Mouse (Mus musculus): ENCODE data around the gene Spns2. TPM values are rescaled to one million over a fixed set of nuclear protein-coding genes. Genes with fewer than 3 reads are reported as not detected.

Spns2 gene
- polyA plus RNA-seq, 1 experiment from 2014 or later: 12.6 TPM

DNA sequence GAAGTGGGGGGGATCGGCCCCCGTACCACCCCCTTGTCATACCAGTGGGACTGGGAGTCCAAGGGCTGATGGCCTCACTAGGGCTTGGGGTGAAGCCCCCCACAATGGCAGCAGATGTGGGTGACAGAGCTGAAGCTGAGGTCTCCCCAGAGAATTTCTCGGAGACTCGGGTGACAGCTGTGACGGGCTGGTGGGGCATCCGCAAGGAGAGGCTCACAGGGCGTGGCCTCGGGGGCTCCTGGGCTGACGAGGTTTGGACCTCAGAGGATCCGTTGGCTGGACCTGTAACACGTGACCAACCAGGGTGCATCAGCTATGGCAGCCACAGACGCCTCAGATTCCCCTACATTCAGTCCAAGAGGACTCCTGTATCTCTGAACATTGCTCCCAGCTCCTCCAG is 86.7 kb downstream of the Spns2 start:
- Histone ChIP-seq H3K27me3 (ENCODE audit: control insufficient read depth, insufficient read depth, low read length) (no peaks in the 10 kb centered on the region), H3K4me1 (ENCODE audit: control insufficient read depth, insufficient read depth, low read length) (no peaks in the 10 kb centered on the region), H3K27ac (replicated peaks; ENCODE audit: low read depth, low read length) (no peak overlapping the region), H3K4me3 (replicated peaks; ENCODE audit: low read depth, low read length) (no peak overlapping the region), H3K9me3 (ENCODE audit: control insufficient read depth, low read length) (no peaks in the 10 kb centered on the region), H3K9ac (replicated peaks; ENCODE audit: low read length) (no peak overlapping the region), H3K4me2 (ENCODE audit: low read length) (no peak overlapping the region), H3K36me3 (ENCODE audit: control insufficient read depth, insufficient read depth, low read length) (no peaks in the 10 kb centered on the region)
- ATAC-seq (ENCODE audit: low FRiP score, low TSS enrichment) (no peak), DNase-seq (no peak)
- 94% methylated on average over 12 of the region's 12 CpGs for WGBS

- no peaks in the 10 kb centered on the region for H3K27me3 ChIP-seq (ENCODE audit: control insufficient read depth, insufficient read depth, low read length)
- H3K9me3 ChIP-seq (ENCODE audit: control insufficient read depth, low read length): no peaks in the 10 kb centered on the region
- no peak overlapping the region for H3K4me3 ChIP-seq (replicated peaks; ENCODE audit: low read depth, low read length)
- H3K4me1 ChIP-seq (ENCODE audit: control insufficient read depth, insufficient read depth, low read length): no peaks in the 10 kb centered on the region
- no peak overlapping the region for H3K27ac ChIP-seq (replicated peaks; ENCODE audit: low read depth, low read length)
- DNase-seq (no peak), ATAC-seq (ENCODE audit: low FRiP score, low TSS enrichment) (no peak)
- H3K9ac ChIP-seq (replicated peaks; ENCODE audit: low read length): no peak overlapping the region
- H3K36me3 ChIP-seq (ENCODE audit: control insufficient read depth, insufficient read depth, low read length): no peaks in the 10 kb centered on the region
- H3K4me2 ChIP-seq (ENCODE audit: low read length): no peak overlapping the region
- 85% methylated on average over 5 of the region's 5 CpGs for WGBS
Measured at GRCm38 (mm10) chr11:72402017-72402416, 87.7 kb downstream of the Spns2 start.

Other genes with a start within 250 kb of the Spns2 start
- gene Slc13a5, start 222.7 kb downstream of the Spns2 start, polyA plus RNA-seq (2014; fragmentation: Nextera tagmentation; extraction: Ambion mirVana): 1.0 and 2.0 TPM in 2 replicates
- gene Xaf1, start 188.3 kb downstream of the Spns2 start, polyA plus RNA-seq (2014; fragmentation: Nextera tagmentation; extraction: Ambion mirVana): 1.1 and 3.3 TPM in 2 replicates
- gene Fbxo39, start 175.5 kb downstream of the Spns2 start, polyA plus RNA-seq (2014; fragmentation: Nextera tagmentation; extraction: Ambion mirVana): not detected in 2 replicates
- gene Tekt1, start 127.5 kb downstream of the Spns2 start, polyA plus RNA-seq (2014; fragmentation: Nextera tagmentation; extraction: Ambion mirVana): 6.9 and 9.0 TPM in 2 replicates
- gene Smtnl2, start 78.2 kb downstream of the Spns2 start, polyA plus RNA-seq (2014; fragmentation: Nextera tagmentation; extraction: Ambion mirVana): 2.9 and 4.5 TPM in 2 replicates
- not detected in 2 replicates for gene Ggt6, start 54.4 kb downstream of the Spns2 start, polyA plus RNA-seq (2014; fragmentation: Nextera tagmentation; extraction: Ambion mirVana)
- gene Mybbp1a, start 48.5 kb downstream of the Spns2 start, polyA plus RNA-seq (2014; fragmentation: Nextera tagmentation; extraction: Ambion mirVana): 52.0 and 66.0 TPM in 2 replicates
- 0.11 TPM in 1 of 2 replicates, not detected in the other for gene Spns3, start 60.6 kb upstream of the Spns2 start, polyA plus RNA-seq (2014; fragmentation: Nextera tagmentation; extraction: Ambion mirVana)
- 87.2 and 111 TPM in 2 replicates for gene Ube2g1, start 117.4 kb upstream of the Spns2 start, polyA plus RNA-seq (2014; fragmentation: Nextera tagmentation; extraction: Ambion mirVana)
- 26.7 and 40.0 TPM in 2 replicates for gene Ankfy1, start 200.1 kb upstream of the Spns2 start, polyA plus RNA-seq (2014; fragmentation: Nextera tagmentation; extraction: Ambion mirVana)